Mouse (Mus musculus): Measurements from ENCODE around the gene Trappc2.

Trappc2 gene

GRCm38 (mm10) chrX:166440036-166440615, at the start of gene Trappc2:
TSS of gene Trappc2 (plus strand) at chrX:166440574.
- peak; percentile 12 for DNase-seq (ENCODE audit: low read depth, low spot score)

GRCm38 (mm10) chrX:166393753-166394152, 46.6 kb upstream of the Trappc2 start:
- peak; percentile 46 for DNase-seq (ENCODE audit: low read depth, low spot score)

GRCm38 (mm10) chrX:166407865-166408264, 32.5 kb upstream of the Trappc2 start:
- no peak for DNase-seq (ENCODE audit: low read depth, low spot score)

- peak; percentile 66 for DNase-seq (ENCODE audit: low read depth, low spot score)
These were observed 24.2 kb upstream of the Trappc2 start for GRCm38 (mm10) chrX:166416196-166416595.

- DNase-seq (ENCODE audit: low read depth, low spot score): no peak
These were observed 5.6 kb upstream of the Trappc2 start for GRCm38 (mm10) chrX:166434812-166435211.

- peak; percentile 91 for DNase-seq (ENCODE audit: low read depth, low spot score)
These were observed 266 bp downstream of the Trappc2 start, which contains the start of gene Ofd1 for GRCm38 (mm10) chrX:166440616-166441063. TSS of gene Ofd1 (minus strand) at chrX:166440704.

- DNase-seq (ENCODE audit: low read depth, low spot score): no peak
These were observed 4.2 kb downstream of the Trappc2 start for GRCm38 (mm10) chrX:166444552-166444951.

GRCm38 (mm10) chrX:166453532-166453931, 13.2 kb downstream of the Trappc2 start:
- DNase-seq (ENCODE audit: low read depth, low spot score): no peak

GRCm38 (mm10) chrX:166454331-166454730, 14.0 kb downstream of the Trappc2 start:
- DNase-seq (ENCODE audit: low read depth, low spot score): no peak

GRCm38 (mm10) chrX:166455525-166455924, 15.2 kb downstream of the Trappc2 start:
- DNase-seq (ENCODE audit: low read depth, low spot score): no peak

GRCm38 (mm10) chrX:166468321-166468720, 27.9 kb downstream of the Trappc2 start:
- no peak for DNase-seq (ENCODE audit: low read depth, low spot score)

- no peak for DNase-seq (ENCODE audit: low read depth, low spot score)
These were observed 32.2 kb downstream of the Trappc2 start for GRCm38 (mm10) chrX:166472612-166473011.

- no peak for DNase-seq (ENCODE audit: low read depth, low spot score)
These were observed 37.0 kb downstream of the Trappc2 start for GRCm38 (mm10) chrX:166477393-166477792.

- DNase-seq (ENCODE audit: low read depth, low spot score): peak; percentile 12
These were observed 38.4 kb downstream of the Trappc2 start for GRCm38 (mm10) chrX:166478631-166479364.

GRCm38 (mm10) chrX:166479365-166479983, 39.1 kb downstream of the Trappc2 start, which contains the start of gene Rab9:
TSS of gene Rab9 (minus strand) at chrX:166479867.
- peak; percentile 95 for DNase-seq (ENCODE audit: low read depth, low spot score)

GRCm38 (mm10) chrX:166495052-166495451, 54.7 kb downstream of the Trappc2 start:
- DNase-seq (ENCODE audit: low read depth, low spot score): no peak

- DNase-seq (ENCODE audit: low read depth, low spot score): no peak
These were observed 57.4 kb downstream of the Trappc2 start for GRCm38 (mm10) chrX:166497771-166498170.

GRCm38 (mm10) chrX:166499496-166500190, 59.3 kb downstream of the Trappc2 start:
- no peak for DNase-seq (ENCODE audit: low read depth, low spot score)
